Comparison of ENCODE assay signal across 8 mouse cellular contexts in the genomic region with DNA sequence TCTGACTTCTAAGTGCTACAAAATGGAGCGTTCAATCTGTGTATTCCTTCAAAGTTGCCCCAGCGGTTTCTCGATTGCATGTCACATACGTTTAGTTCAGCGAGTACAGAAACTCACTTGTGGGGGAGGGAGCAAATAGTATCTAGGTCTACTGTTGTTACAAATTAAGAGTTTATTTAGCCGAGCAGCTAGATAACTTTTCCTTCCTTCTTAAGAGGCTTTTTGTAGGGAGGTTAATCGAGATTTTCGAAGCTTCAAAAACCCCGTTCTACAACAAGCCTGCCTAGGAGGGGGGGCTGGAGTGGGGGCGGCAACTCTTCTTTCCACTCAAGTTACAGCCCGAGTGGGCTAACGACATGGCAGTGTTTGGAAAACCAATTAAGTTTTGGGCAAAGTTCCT. TPM values are rescaled to one million over a fixed set of nuclear protein-coding genes. Genes with fewer than 3 reads are reported as not detected.
A peak's percentile ranks its signal among the peaks of the same experiment; 100 is the strongest.
DNase-seq lines count a peak whose midpoint lies in the region; ATAC-seq and TF ChIP-seq lines count a peak whose summit lies in the region.

No protein-coding gene starts in this region.

- peaks cover 38% of the 10 kb centered on the region for H3K36me3 ChIP-seq in C2C12 (ENCODE audit: control insufficient read depth, insufficient read depth)
- no peaks in the 10 kb centered on the region for H3K36me3 ChIP-seq in forebrain, postnatal 0 days (ENCODE audit: insufficient read depth)
- 0 out of 2 replicates have a peak, but pooled peaks cover 4% of the 10 kb centered on the region for H3K36me3 ChIP-seq in liver, embryonic 12.5 days
- no peaks in the 10 kb centered on the region for H3K36me3 ChIP-seq in testis, adult 2 months (ENCODE audit: control insufficient read depth, insufficient read depth, low read length)

- H3ac ChIP-seq in C2C12 (ENCODE audit: control insufficient read depth, insufficient read length, low read depth) = peak overlapping the region; percentile 51

- no peaks in the 10 kb centered on the region for H3K27me3 ChIP-seq in C2C12 (ENCODE audit: control insufficient read depth, insufficient read depth, insufficient read length)
- peaks cover 10% of the 10 kb centered on the region; the same call in 1 of the 2 replicates for H3K27me3 ChIP-seq in forebrain, postnatal 0 days (ENCODE audit: insufficient read depth, low read length)
- peaks cover 93% of the 10 kb centered on the region for H3K27me3 ChIP-seq in liver, embryonic 12.5 days (replicated peaks)
- no peaks in the 10 kb centered on the region for H3K27me3 ChIP-seq in testis, adult 2 months (ENCODE audit: control insufficient read depth, insufficient read depth, low read length)

- H3K4me1 ChIP-seq in forebrain, postnatal 0 days (ENCODE audit: insufficient read depth) = no peaks in the 10 kb centered on the region
- peaks cover 8% of the 10 kb centered on the region; the same call in 1 of the 2 replicates for H3K4me1 ChIP-seq in liver, embryonic 12.5 days
- H3K4me1 ChIP-seq in testis, adult 2 months (ENCODE audit: control insufficient read depth, insufficient read depth, low read length) = peaks cover 12% of the 10 kb centered on the region

- no peak for ATAC-seq in forebrain, postnatal 0 days
- no peak for ATAC-seq in liver, embryonic 12.5 days

- no peak for TF ChIP-seq CTCF in C2C12 (IDR thresholded peaks at IDR 0.05; ENCODE audit: control insufficient read depth, insufficient read depth, insufficient read length)
- TF ChIP-seq CTCF in forebrain, postnatal 0 days (IDR thresholded peaks at IDR 0.05; ENCODE audit: low read depth) = no peak
- TF ChIP-seq CTCF in testis, adult 2 months (IDR thresholded peaks at IDR 0.05; ENCODE audit: control insufficient read depth, insufficient read depth, insufficient replicate concordance, low read depth, low read length) = no peak

- peak; percentile 37 for DNase-seq in adrenal gland, postnatal 14 days
- DNase-seq in adrenal gland, adult 8-10 months = no peak
- DNase-seq in forebrain, postnatal 0 days = peak; percentile 14
- DNase-seq in urinary bladder, postnatal 14 days (ENCODE audit: low spot score) = no peak
- DNase-seq in urinary bladder, postnatal 4 days (ENCODE audit: low spot score in 2 of 2) = no peak

- H3K27ac ChIP-seq in forebrain, postnatal 0 days (ENCODE audit: low read depth, low read length) = no peak overlapping the region
- H3K27ac ChIP-seq in liver, embryonic 12.5 days = peak overlapping the region; percentile 82; the same call in 1 of the 2 replicates
- H3K27ac ChIP-seq in testis, adult 2 months (ENCODE audit: control insufficient read depth, insufficient read depth, low read depth, low read length) = peak overlapping the region; percentile 90

- H3K79me2 ChIP-seq in C2C12 (ENCODE audit: control insufficient read depth, insufficient read depth) = peaks cover 64% of the 10 kb centered on the region

- H3K9me3 ChIP-seq in forebrain, postnatal 0 days (ENCODE audit: low read length) = no peaks in the 10 kb centered on the region
- no peaks in the 10 kb centered on the region for H3K9me3 ChIP-seq in liver, embryonic 12.5 days (replicated peaks)

- H3K4me3 ChIP-seq in C2C12 (ENCODE audit: insufficient read depth, poor library complexity, severe bottlenecking) = peak overlapping the region; percentile 71
- H3K4me3 ChIP-seq in forebrain, postnatal 0 days (ENCODE audit: low read depth, low read length) = peak overlapping the region; percentile 64
- H3K4me3 ChIP-seq in liver, embryonic 12.5 days = peak overlapping the region; percentile 61
- H3K4me3 ChIP-seq in testis, adult 2 months (ENCODE audit: control insufficient read depth, low read depth, low read length) = peak overlapping the region; percentile 96

- no peak for TF ChIP-seq POLR2A in testis, adult 2 months (IDR thresholded peaks at IDR 0.05; ENCODE audit: control insufficient read depth, low read depth, low read length)

- WGBS in forebrain, postnatal 0 days = 1% methylated on average over 12 of the region's 12 CpGs
- WGBS in liver, embryonic 12.5 days (ENCODE audit: insufficient replicate concordance) = 8% methylated on average over 12 of the region's 12 CpGs

- 0 out of 2 replicates have a peak overlapping the region, but pooled peaks have one; percentile 51 for H3K9ac ChIP-seq in forebrain, postnatal 0 days
- 0 out of 2 replicates have a peak overlapping the region, but pooled peaks have one; percentile 2 for H3K9ac ChIP-seq in liver, embryonic 12.5 days

- H3K79me3 ChIP-seq in C2C12 (ENCODE audit: low read depth) = peaks cover 51% of the 10 kb centered on the region

- H3K4me2 ChIP-seq in forebrain, postnatal 0 days (ENCODE audit: low read depth) = peak overlapping the region; percentile 90
- H3K4me2 ChIP-seq in liver, embryonic 12.5 days = peak overlapping the region; percentile 62

TF ChIP-seq in C2C12, 6 proteins besides CTCF, POLR2A, EP300 and RAD21:
- TF ChIP-seq FOSL1 (IDR thresholded peaks at IDR 0.05; ENCODE audit: insufficient read depth, low read length, poor library complexity, severe bottlenecking) = no peak
- no peak for TF ChIP-seq MYOD1 (IDR thresholded peaks at IDR 0.05; ENCODE audit: control insufficient read depth, insufficient read length, low read depth)
- no peak for TF ChIP-seq CEBPB (IDR thresholded peaks at IDR 0.05; ENCODE audit: low read depth)
- no peak for TF ChIP-seq USF1 (IDR thresholded peaks at IDR 0.05; ENCODE audit: low read depth)
- TF ChIP-seq MYOG (IDR thresholded peaks at IDR 0.05; ENCODE audit: control insufficient read depth, extremely low read depth, insufficient read length) = no peak
- no peak for TF ChIP-seq MAX (IDR thresholded peaks at IDR 0.05)

RNA-seq across cellular contexts. Expression of a gene that starts 1.6 kb away (rescaled TPM):
- total RNA-seq in adrenal gland, postnatal 14 days (2021) = 67.1 and 67.4 TPM in 2 replicates
- total RNA-seq in adrenal gland, adult 8-10 months (2022) = 10 to 100 TPM; 68.4 to 87.2 (median 83.9) TPM
- polyA plus RNA-seq in C2C12 (2012; fragmentation: generic; extraction: Trizol) = 39.7 TPM
- 10.7 and 14.5 TPM in 2 replicates for total RNA-seq in forebrain, postnatal 0 days (2014; rRNA removed)
- 4.0 and 4.7 TPM in 2 replicates for polyA plus RNA-seq in forebrain, postnatal 0 days (2015; fragmentation: Nextera tagmentation; extraction: Ambion mirVana)
- 8.3 and 8.7 TPM in 2 replicates for polyA plus RNA-seq in liver, embryonic 12.5 days (2016; fragmentation: Nextera tagmentation; extraction: Ambion mirVana)
- 32.1 and 35.1 TPM in 2 replicates for polyA plus RNA-seq in testis, adult 2 months (2012; rRNA removed)

RNA-seq across cellular contexts. Expression of a gene that starts 39.8 kb away (rescaled TPM):
- 4.3 and 4.9 TPM in 2 replicates for total RNA-seq in adrenal gland, postnatal 14 days (2021)
- total RNA-seq in adrenal gland, adult 8-10 months (2022) = 1 to 10 TPM; 2.5 to 5.9 (median 3.8) TPM
- polyA plus RNA-seq in C2C12 (2012; fragmentation: generic; extraction: Trizol) = 0.85 TPM
- 15.9 and 17.6 TPM in 2 replicates for total RNA-seq in forebrain, postnatal 0 days (2014; rRNA removed)
- 11.0 and 12.6 TPM in 2 replicates for polyA plus RNA-seq in forebrain, postnatal 0 days (2015; fragmentation: Nextera tagmentation; extraction: Ambion mirVana)
- polyA plus RNA-seq in liver, embryonic 12.5 days (2016; fragmentation: Nextera tagmentation; extraction: Ambion mirVana) = 2.7 and 2.8 TPM in 2 replicates
- 44.1 and 45.7 TPM in 2 replicates for polyA plus RNA-seq in testis, adult 2 months (2012; rRNA removed)

Comparison
In these comparisons a context has a peak if more than half of its experiments do, and no peak if none do; other contexts are left out.
1. DNase-seq: peak in adrenal gland, postnatal 14 days (single experiment) and forebrain, postnatal 0 days (single experiment); none in adrenal gland, adult 8-10 months (single experiment), urinary bladder, postnatal 14 days (single experiment) and urinary bladder, postnatal 4 days (0 of 2).
2. Peak in every context shown above with its lines, with median percentiles within 50 percentile points of each other: H3K4me3 ChIP-seq.